Mouse (Mus musculus): ENCODE results near the gene Asf1b.

DNA sequence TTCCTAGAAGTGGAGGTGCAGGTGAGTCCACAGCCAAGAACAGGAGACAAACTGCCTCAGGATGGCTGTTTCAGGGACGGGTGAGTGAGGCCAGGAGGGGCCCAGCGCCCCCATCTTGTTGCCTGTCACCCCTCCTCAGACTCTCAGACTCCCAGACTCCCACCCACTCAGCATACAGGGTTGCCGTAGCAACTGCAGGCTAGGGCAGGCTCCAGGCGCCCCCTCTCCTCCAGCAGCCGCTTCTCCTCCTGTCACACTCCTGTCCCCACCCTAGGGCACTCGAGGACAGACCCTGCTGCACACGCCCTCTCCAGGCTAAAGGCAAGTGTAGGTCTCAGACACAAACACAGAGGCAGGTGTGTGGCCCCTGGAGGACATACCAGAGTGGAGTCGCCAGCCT is 46.0 kb upstream of the Asf1b start:
- TF ChIP-seq POLR2A (IDR thresholded peaks at IDR 0.05; ENCODE audit: insufficient read depth, low read length) (no peak), CTCF (IDR thresholded peaks at IDR 0.05; ENCODE audit: low read depth, low read length) (no peak), EP300 (IDR thresholded peaks at IDR 0.05; ENCODE audit: insufficient read depth, low read depth, low read length) (no peak)

Data from ES-Bruce4 (cell line).